Mouse (Mus musculus) natural killer cell, adult 2 months (primary cell): ENCODE measurements at regions not wholly inside any gene's neighbourhood (a gene's known extent, or its start where the extent isn't known, plus 50 kb on each side); places are given as distances from the start of the nearest gene placed in this dataset.

Experiments used
- DNase-seq, 2 experiments: peaks; one replicate each; pipeline ENCODE4 v3.0.0; 2022; ENCODE audit warnings: low spot score in 2 of 2

DNA sequence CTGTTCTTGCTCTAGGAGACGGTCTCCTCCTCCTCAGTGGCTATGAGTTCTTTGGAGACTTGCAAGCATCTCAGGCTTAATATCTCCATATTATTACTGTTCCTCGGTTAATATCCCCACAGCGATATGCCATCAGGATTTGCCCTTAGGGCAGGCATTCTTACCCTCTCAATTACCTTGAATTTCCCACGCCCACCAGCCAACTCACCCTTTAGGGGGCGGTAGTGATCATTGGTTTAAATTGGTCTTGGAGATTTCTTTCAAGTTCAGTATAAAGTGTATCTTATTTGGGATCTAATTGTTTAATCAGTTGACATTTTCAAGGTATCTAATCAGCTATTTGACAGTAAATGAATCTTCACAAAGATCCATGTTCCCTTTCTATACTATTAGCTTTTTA is 162.5 kb downstream of the Emp1 start:
- DNase-seq: no peak

DNA sequence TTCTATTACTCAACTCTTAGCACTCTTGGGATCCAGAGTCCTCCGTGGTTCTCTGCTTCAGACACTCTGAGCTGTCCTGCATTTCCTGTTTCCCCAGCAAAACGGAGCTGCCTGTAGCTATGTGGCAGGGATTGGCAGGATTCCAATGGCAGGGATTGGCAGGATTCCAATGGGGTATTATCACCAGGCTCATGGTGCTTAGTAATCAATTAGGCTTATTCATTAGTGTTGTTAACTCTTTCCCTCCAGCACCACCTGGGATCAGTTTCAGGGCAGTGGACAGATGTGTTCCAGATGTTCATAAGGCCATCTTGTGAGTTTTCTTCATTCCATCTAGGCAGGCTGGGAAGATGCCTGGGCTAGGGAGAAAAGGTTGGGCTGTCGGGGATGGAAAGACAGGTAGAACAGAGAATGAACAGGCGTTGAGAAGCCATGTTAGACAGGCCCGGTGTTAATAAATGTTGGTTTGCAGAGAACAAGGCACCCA is 163.5 kb downstream of the Emp1 start:
- no peak for DNase-seq

DNA sequence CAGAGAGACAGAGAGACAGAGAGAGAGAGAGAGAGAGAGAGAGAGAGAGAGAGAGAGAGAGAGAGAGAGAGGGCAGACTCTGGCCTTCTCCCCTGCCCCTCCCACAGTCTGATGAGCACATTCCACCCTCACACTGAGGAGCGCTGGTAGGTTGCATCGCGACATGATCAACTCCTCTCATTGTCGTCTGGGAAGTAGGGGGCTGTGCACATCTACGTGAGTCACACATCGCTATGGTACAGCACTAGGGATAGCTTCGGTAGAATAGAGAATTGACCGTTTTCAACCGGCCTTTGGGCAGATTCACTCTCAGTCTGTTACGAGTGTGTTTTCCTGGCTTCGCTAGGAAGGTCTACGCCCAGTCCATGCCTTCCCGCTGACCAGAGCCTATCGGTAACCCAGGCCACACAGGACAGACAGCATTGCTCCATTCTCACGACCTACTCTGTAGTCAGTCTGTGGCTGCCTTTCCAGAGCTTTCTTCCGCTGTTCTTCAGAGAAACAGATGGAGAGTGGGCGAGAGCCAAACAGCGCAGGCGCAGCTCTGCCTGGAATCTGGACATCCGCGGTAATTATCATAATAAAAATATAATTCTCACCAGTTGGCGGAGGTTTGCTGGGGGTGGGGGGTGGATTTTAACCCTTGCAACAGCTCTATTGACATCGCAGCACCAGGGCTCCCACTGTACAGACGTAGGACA is 164.3 kb downstream of the Emp1 start:
- no peak for DNase-seq

DNA sequence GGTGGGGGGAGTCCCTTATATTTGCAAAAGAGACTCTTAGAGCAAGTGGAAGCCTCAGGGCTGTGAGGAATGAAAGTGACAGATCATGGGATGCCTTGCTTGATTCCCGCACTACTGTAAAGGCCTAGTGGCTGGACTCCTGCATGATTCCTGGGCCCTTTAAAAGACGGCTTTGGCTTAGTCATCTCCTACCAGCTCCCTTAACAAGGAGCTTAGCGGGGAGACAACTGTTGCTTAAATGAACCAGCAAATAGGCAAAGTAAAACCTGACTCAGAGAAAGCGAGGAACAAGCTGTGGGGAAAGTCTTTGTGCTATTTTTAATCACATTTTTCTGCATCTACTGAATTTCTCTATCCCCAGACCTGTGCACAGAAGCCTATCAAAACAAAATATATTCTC is 165.5 kb downstream of the Emp1 start:
- DNase-seq: no peak

DNA sequence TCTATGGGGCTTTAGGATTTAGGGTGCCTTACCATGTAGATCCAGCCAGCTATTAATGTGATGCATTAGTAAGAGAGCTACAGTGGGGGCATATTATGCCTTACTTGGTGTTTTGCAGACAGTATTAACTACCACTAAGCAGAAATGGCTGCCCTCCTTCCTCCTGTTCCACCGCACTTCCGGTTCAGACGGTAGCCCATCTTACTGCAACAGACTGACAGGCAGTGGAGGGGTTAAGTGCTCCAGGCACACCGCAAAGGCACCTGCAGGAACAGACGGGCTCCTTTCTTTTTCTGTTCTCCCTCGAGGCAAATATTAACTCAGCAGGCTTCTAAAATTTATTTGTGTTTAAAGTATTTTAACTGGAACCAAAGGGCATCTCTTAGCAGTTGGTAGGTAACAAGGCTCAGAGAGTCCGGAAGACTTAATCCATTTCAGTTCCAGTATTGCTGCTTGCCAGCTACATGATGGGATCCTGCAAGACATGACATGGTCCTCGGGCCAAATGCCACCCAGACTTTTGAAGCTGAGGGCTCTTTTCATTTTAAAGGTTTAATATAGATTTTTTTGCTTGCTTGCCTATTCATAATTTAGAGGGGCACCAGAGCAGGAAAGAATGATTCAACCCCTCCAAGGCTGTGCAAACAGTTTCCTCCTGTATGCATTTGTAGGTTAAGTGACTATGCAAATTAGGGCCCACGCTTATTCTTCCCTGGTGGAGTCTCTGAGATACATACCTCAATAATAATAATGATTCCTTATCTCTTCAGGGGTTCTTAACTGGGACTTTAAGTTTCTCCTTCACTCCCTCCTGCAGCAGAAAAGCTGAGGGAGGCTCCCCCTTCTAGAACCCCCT is 177.7 kb downstream of the Emp1 start:
- no peak for DNase-seq

DNA sequence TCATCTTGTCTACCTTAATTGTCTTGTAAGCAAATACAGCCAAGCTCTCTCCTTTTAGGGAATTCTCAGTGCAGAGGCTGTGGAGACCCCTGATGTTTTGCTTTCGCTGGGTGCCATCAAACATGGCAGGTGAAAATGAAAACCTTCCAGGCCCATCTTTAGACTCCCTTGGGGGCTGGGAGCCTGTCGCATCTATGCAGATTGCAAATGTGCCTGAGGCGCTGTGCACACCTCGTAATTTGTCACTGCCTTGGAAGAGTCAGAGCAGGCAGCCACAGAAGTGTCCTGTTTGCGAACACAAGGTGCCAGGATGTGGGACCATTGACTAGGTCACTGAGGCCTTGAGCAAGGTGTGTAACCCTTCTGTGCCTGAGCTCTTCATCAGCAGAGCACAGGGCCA is 179.2 kb downstream of the Emp1 start:
- no peak for DNase-seq

DNA sequence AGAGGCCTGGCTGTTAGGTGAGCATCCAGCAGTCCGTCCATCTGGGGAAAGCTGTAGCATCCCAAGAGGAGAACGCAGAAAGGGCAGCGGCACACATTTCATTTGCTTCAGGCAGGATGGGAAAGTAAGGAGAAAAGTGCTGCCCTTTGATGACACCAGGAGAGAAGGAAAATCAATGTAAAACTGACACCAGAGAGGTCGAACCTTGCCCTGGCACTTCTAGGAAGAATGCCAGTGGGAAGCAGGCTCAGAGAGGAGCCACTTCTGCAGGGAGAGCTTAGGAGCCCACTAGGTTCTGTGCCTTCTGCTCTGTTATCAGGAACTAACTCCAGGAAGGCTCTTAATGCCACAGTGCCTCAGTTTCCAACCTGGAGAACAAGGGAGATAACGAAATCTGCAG is 180.0 kb downstream of the Emp1 start:
- no peak for DNase-seq

DNA sequence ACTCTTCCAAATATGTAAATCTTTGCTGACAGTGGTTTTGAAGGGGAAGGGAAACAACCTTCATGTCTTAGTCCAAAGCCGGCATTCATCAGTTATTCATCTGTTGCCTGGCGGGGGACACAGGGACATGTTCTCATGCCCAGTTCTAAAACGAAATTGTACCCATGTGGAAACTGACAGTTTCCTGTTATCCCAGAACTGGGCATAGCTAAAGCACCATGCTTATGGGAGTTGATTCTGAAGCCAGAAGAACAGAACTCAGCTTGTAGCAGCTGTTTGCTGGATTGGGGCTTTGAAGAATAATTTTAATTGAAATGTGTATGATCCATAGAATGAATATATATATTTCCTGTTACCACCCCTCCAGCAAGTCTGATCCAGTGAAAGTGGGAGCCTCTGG is 181.0 kb downstream of the Emp1 start:
- DNase-seq: no peak

DNA sequence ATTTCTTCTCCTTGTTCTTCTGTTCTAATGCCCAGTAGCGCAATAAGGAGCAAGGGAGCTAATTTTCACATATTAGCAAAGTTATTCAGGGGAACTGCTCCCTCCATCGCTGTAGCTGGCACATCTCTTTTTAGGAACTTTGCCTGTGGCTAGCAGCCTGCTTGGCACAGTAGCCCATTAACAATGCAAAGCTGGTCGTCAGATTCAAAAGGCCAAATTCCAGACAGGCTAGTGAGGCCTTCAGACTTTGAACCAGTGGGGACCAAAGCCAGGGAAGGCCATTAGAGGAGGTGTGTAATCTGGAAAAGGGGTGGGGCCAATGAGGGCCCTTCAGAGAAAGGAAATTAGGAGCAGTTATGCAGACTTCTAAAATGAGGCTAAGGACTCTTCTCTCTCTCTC is 181.5 kb downstream of the Emp1 start:
- no peak for DNase-seq

DNA sequence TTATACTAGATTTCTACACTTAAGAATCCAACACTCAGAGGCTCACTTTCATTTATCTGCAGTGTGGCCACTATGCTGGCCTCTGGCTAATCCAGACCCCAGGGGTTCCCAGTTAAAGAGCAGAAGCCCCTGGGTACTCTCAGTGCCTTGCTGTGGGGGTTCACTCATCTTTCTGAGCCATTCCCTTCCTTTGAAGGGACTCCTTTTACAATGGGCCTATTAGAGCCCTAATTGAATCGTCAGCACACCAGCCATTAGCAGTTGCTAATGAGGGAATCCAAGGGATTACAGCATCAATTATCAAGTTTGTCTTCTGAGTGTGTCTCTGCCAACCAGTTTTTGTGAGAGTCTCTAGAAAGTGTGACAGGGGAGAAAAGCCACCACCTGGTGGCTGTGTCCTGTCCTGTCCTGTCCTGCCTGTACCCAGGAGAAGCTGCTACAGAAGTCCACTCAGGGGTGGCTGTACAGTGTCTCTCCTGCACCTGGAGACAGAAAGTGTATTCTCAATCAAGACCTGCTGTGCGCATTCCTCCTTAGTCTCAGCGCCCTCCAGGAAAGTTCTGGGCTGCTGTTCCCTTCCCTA is 188.1 kb downstream of the Emp1 start:
- DNase-seq: no peak

DNA sequence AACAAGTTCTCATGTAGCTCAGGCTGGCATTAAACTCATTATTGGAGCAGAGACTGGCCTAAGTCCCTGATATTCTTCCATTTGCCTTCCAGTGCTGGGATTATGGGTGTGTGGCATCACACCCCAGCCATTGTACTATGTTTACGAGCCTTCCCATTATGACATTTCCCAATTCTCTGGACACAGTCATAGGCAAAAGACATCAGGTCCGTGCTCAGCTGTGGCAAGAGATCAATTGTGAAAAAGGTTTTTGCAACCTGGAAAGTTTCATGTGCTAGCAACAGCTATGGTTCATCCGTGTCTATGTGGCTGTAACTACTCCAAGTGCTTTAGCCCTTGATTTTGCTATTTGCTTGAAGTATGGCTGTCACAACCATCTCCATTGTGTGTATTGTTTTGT is 190.1 kb downstream of the Emp1 start:
- DNase-seq: no peak

DNA sequence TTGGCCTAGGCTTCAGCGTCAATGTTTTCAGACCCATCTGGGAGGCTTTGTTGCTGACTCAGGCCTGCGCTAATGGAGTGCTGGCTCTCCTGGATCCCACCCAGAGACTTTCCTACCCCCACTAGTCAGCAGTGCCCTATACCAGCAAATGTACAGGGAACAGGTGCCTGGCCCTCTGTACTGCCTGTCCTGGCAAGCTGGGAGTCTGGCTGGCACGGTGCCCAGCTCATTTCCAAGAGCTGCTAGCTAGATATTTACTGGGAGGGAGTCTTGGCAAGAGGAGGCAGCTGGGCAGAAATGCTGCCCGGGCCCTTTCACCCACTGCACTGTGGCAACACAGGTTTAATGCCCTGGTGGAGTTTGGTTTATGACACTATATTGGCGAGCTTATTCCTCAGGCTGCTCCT is 197.2 kb downstream of the Emp1 start:
- no peak for DNase-seq

DNA sequence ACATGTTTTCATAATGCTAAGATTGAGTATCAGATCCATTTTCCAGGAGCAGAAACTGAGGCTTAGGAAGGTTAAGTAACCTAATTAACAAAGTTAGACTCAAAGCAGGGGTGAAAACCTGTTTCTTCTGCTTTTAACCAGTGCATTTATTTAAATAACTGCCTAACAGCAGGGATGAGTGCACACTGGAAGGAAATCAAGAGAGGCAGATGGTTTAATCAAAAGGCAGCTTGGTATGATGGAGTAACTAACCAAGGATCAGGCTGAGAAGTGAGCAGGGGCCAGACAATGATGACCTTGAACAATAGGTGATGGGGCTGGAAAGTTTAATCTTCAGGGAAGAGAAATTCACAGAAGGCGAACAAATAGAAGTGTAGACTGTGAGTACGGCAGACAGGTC is 199.9 kb downstream of the Emp1 start:
- DNase-seq: no peak

DNA sequence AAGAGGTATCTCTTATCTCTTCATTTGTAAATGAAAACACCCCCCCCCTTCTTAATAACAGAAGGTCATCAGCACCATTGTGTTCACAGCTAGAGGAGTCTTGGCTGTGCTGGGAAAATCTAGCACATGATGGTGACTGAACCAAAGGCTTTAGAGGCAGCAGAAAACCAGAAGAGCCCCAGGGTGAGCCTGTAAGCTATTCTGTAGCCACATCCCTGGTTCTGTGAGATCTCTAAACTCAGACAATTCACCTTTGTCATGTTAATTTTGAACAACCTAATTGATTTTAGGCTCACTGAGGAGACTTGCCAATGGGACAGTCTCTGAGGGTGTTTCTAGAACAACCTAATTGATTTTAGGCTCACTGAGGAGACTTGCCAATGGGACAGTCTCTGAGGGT is 201.4 kb downstream of the Emp1 start:
- no peak for DNase-seq

DNA sequence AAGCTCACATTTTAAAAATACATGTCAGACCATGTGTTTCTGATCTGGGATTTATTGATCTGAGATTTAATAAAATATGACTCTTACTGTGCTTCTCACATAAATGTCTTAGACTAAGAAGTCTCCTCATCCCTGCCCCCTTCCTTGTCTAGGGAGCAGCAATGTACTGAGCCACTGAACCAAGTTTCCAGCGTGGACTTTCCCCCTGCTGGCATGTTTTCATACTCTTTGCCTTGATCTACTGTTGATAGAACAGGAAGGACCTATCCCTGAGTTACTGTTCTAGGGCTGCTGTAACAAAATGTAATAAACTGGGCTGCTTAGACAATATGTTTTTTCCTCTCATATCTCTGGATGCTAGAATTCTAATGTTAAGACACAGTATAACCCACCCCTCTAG is 206.7 kb downstream of the Emp1 start:
- DNase-seq: no peak

DNA sequence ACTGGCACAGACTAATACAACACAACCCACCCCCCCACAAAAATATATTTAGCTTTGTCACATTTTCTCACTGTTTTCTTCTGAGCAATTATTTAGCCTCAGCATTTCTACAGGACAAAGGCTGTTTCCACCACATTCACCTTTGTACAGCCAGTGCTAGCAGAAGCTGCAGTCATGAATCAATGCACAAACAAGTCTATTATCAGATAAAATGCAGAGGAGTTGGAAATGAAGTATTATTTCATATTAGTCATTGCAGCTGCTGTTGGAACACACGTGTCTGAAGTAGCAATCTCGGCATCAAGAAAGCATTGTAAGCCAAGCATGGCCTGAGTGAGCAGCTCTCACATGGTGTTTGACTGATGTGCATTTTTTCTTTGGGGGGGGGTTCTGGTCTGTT is 212.9 kb downstream of the Emp1 start:
- no peak for DNase-seq

DNA sequence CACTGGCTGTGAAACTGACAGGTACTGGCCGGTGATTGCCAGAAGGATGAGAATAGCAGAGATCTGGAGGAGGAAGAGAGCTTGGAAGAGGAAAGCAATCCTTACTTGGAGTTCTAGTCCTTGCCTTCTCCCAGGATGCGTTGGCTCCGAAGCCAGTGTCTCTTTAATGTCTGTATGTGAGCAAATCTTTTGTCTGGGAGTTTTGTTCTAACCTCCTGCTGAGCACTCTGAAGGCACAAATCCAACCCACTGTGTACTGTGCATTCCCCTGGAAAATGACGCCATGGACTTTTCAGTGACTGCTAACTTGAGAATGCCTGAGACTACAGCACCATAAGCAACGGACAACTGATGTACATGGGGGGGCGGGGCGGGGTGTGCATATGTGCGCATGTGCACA is 216.4 kb downstream of the Emp1 start:
- no peak for DNase-seq

DNA sequence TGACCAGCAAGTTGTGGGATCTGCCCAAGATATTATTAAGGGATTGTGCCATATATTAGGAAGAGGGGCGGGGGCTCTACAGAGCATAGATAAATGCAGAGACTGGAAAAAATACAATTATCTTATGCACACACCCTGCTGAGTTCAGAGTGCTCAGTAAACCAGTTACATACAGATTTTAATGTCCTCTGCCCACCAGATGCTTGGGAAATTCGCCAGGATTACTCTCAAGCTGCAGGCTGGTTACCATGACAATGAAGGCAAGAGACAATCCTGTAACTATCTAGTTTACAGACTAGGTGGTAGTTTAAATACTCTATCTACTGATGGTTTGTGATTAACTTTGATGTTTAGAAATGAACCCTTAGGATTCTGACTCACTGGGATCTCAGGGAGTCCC is 220.2 kb downstream of the Emp1 start:
- DNase-seq: no peak

DNA sequence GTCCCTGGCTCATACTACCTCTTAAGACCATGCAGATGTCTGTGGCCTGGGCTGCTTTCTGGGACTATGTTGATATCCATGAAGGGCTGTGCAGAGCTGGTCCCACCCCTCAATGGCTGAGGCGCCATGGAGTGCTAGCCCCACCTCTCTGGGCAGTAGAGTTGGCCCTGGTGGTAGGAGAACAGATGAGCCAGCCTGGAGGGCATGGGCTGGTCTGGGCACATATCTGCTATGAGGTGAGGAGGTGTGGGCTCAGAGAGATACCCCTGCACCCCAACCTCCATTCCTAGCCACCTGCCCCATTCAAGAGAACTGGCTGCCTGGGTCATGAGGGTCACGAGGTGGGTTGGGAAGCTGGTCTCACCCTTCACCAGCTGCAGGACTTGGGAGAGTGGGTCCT is 222.4 kb downstream of the Emp1 start:
- DNase-seq: no peak

DNA sequence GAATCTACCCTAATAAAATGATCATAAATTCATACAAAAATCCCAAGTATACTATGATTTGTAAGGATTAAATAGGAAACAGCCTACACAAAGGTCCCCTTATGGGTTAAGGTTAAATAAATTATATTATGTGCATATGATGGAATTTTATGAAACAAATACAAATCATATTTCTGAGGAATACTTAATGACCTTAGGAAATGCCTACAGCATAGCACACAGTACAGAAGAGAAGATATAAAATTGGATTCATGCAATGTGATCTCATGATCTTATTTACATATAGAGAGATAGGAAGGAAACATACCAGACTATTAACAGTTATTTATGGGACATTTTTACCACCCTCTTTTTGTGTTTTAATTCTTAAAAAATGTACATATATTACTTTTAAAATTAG is 227.7 kb downstream of the Emp1 start:
- DNase-seq: no peak

DNA sequence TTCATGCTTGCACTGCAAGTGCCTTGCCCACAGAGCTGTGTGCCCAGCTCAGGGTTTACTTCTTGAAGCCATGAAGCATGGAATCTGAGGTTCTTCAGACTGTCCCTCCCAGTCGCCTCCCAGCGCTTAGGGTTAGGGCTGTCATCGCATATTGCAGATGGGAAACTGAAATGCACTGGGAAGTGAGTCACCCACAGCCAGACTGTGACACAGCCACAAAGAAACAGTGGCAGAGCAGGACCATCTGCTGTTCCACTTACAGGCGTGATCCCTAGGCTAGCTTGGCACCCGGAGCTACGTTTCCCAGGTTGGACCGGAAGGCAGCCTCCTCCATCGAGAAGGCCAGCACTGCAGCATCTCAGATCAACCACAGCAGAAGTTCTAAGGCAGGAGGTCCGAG is 228.7 kb downstream of the Emp1 start:
- no peak for DNase-seq

DNA sequence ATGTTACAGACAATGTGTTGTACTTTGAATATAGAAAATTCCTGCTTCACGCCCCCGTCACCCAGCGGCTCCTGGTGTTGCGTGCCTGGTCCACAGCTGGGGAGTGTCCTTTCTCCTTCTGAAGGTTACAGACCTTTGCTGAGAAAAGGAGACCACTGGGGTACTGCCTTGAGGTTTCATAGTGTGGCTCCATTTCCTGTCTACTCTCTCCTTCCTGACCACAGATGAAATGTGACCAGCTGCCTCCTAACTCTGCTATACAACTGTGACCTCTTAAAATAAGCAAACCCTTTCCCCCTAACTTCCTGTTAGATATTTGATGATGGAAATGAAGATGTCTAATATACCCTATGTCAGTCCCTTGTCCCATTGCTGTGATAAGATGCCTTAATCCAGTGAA is 234.0 kb downstream of the Emp1 start:
- DNase-seq: peak; percentile 7 to 45

DNA sequence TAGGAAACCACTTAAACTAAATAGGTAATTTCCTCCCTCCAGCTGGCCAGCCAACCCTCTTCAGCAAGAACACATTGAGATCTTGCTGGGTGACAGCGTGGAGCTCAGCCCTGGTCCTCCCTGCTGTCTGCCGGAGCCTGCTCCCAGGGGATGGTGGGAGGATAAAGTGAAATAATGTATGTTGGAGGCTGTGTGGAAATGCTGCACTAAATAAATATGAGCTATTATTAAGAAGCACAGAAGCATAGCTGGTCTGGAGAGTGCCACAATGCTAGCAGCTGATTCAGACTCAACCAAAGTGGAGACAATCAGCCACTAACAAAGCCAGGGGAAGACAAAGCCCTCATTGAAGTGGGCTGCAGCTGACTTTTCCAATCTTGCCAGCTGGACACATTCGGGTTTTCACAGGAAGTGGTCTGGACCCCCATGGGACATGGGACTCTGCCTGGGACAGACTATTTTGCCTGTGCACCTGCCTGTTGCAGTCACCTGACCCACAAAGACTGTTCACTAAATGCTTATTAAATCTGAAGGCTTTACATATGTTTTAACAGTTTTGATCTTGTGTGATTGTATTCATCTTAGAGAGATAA is 248.3 kb downstream of the Emp1 start:
- no peak for DNase-seq
